Mouse (Mus musculus) forebrain, embryonic 14.5 days (tissue): Measurements from ENCODE around the gene Map1s. TPM values are rescaled to one million over a fixed set of nuclear protein-coding genes. Genes with fewer than 3 reads are reported as not detected.

Source experiments
- ATAC-seq: fragments of 200-750 bp; cut with Nextera tagmentation; 2 replicates; pipeline ENCODE4 v1.8.0; 2017; ENCODE audit warnings: mild to moderate bottlenecking, moderate library complexity
- DNase-seq: peaks from one replicate; pipeline ENCODE4 v3.0.0-alpha.2; 2015; ENCODE audit warnings: low spot score
- H3K27ac ChIP-seq: fragments of 300-500 bp; sonication (generic); 2 replicates; pipeline ENCODE4 v1.5.1; 2014; ENCODE audit warnings: low read depth, mild to moderate bottlenecking, control low read depth, low read length, moderate library complexity
- H3K27me3 ChIP-seq: fragments of 300-500 bp; sonication (generic); replicated peaks from 2 replicates; pipeline ENCODE4 v1.6.1; 2014; ENCODE audit warnings: low read length, control low read depth, mixed read lengths; ENCODE audit not compliant: control insufficient read depth, insufficient read depth
- H3K36me3 ChIP-seq: fragments of 300-500 bp; sonication (generic); 2 replicates; pipeline ENCODE4 v1.6.1; 2014; ENCODE audit warnings: low read length, control low read depth; ENCODE audit not compliant: control insufficient read depth, insufficient read depth
- H3K4me1 ChIP-seq: fragments of 300-500 bp; sonication (generic); 2 replicates; pipeline ENCODE4 v1.6.1; 2014; ENCODE audit warnings: antibody characterized with exemption, low read length, control low read depth; ENCODE audit not compliant: control insufficient read depth, insufficient read depth
- H3K4me2 ChIP-seq: fragments of 300-500 bp; sonication (generic); 2 replicates; pipeline ENCODE4 v1.6.1; 2014; ENCODE audit warnings: mild to moderate bottlenecking, control low read depth, low read length
- H3K4me3 ChIP-seq: fragments of 300-500 bp; sonication (generic); 2 replicates; pipeline ENCODE4 v1.5.1; 2014; ENCODE audit warnings: low read depth, low read length, control low read depth
- H3K9ac ChIP-seq: fragments of 300-500 bp; sonication (generic); 2 replicates; pipeline ENCODE4 v1.6.1; 2014; ENCODE audit warnings: mild to moderate bottlenecking, low read length, control low read depth, moderate library complexity
- H3K9me3 ChIP-seq: fragments of 300-500 bp; sonication (generic); replicated peaks from 2 replicates; pipeline ENCODE4 v1.6.1; 2016; ENCODE audit warnings: low read length, control low read depth, mixed read lengths; ENCODE audit not compliant: control insufficient read depth
- WGBS: fragments of 180-500 bp; shearing (Covaris S2); extraction: QIAGEN DNeasy Blood & Tissue Kit; methylation state at CpG from one replicate; pipeline ENCODE4 v1.1.7; 2014; 5-methylcytosine and 5-hydroxymethylcytosine counted together
- polyA plus RNA-seq: library from polyadenylated mRNA; unstranded; fragments of >200 nt; fragmentation: Nextera tagmentation; extraction: Ambion mirVana; gene quantifications from 2 replicates; pipeline ENCODE4 v1.2.1, GENCODE M21; 2014

Map1s gene
- polyA plus RNA-seq, 1 experiment from 2014 or later: 33.9 TPM

- Histone ChIP-seq H3K9me3 (no peaks in the 10 kb centered on the region), H3K36me3 (peaks cover 6% of the 10 kb centered on the region; the same call in 1 of the 2 replicates), H3K9ac (no peak overlapping the region), H3K4me2 (no peak overlapping the region), H3K4me3 (no peak overlapping the region), H3K4me1 (no peaks in the 10 kb centered on the region), H3K27ac (no peak overlapping the region), H3K27me3 (no peaks in the 10 kb centered on the region)
- 93% methylated on average over 4 of the region's 4 CpGs for WGBS
- DNase-seq (no peak), ATAC-seq (no peak)
Observed at GRCm38 (mm10) chr8:70933036-70933435, 27.3 kb downstream of the Map1s start.

GRCm38 (mm10) chr8:70934786-70935185 lies 29.1 kb downstream of the Map1s start:
- DNase-seq: no peak
- Histone ChIP-seq H3K36me3 (peaks cover 6% of the 10 kb centered on the region; the same call in 1 of the 2 replicates), H3K27me3 (no peaks in the 10 kb centered on the region), H3K4me2 (no peak overlapping the region), H3K9ac (no peak overlapping the region), H3K27ac (no peak overlapping the region), H3K4me3 (no peak overlapping the region), H3K4me1 (no peaks in the 10 kb centered on the region), H3K9me3 (no peaks in the 10 kb centered on the region)
- 70% methylated on average over 7 of the region's 7 CpGs for WGBS
- no peak for ATAC-seq

GRCm38 (mm10) chr8:70937200-70937599 lies 31.5 kb downstream of the Map1s start:
- Histone ChIP-seq H3K4me3 (no peak overlapping the region), H3K27ac (no peak overlapping the region), H3K4me1 (no peaks in the 10 kb centered on the region), H3K36me3 (peaks cover 3% of the 10 kb centered on the region; the same call in 1 of the 2 replicates), H3K9ac (no peak overlapping the region), H3K9me3 (no peaks in the 10 kb centered on the region), H3K27me3 (no peaks in the 10 kb centered on the region), H3K4me2 (no peak overlapping the region)
- 82% methylated on average over 6 of the region's 6 CpGs for WGBS
- no peak for DNase-seq
- no peak for ATAC-seq

- no peak for ATAC-seq
- DNase-seq: peak; percentile 6
- H3K36me3 ChIP-seq: no peaks in the 10 kb centered on the region
- no peaks in the 10 kb centered on the region for H3K27me3 ChIP-seq
- no peak overlapping the region for H3K27ac ChIP-seq
- H3K4me3 ChIP-seq: no peak overlapping the region
- no peaks in the 10 kb centered on the region for H3K9me3 ChIP-seq
- no peak overlapping the region for H3K4me2 ChIP-seq
- WGBS: 61% methylated on average over 2 of the region's 2 CpGs
- no peak overlapping the region for H3K9ac ChIP-seq
- no peaks in the 10 kb centered on the region for H3K4me1 ChIP-seq
Observed at GRCm38 (mm10) chr8:70941478-70941877, 35.7 kb downstream of the Map1s start.

- Histone ChIP-seq H3K27ac (no peak overlapping the region), H3K4me2 (no peak overlapping the region), H3K9me3 (no peaks in the 10 kb centered on the region), H3K4me3 (no peak overlapping the region), H3K36me3 (no peaks in the 10 kb centered on the region), H3K27me3 (no peaks in the 10 kb centered on the region), H3K4me1 (no peaks in the 10 kb centered on the region), H3K9ac (no peak overlapping the region)
- ATAC-seq (no peak), DNase-seq (no peak)
- 30% methylated on average over 1 of the region's 1 CpGs for WGBS
Observed at GRCm38 (mm10) chr8:70943187-70943586, 37.5 kb downstream of the Map1s start.

GRCm38 (mm10) chr8:70949847-70950246 lies 44.1 kb downstream of the Map1s start:
- H3K4me3 ChIP-seq: no peak overlapping the region
- DNase-seq (no peak), ATAC-seq (no peak)
- no peak overlapping the region for H3K4me2 ChIP-seq
- 72% methylated on average over 1 of the region's 1 CpGs for WGBS
- no peak overlapping the region for H3K9ac ChIP-seq
- no peaks in the 10 kb centered on the region for H3K36me3 ChIP-seq
- no peaks in the 10 kb centered on the region for H3K9me3 ChIP-seq
- H3K27ac ChIP-seq: no peak overlapping the region
- H3K27me3 ChIP-seq: no peaks in the 10 kb centered on the region
- no peaks in the 10 kb centered on the region for H3K4me1 ChIP-seq

- H3K27ac ChIP-seq: no peak overlapping the region
- WGBS: 85% methylated on average over 14 of the region's 14 CpGs
- H3K9ac ChIP-seq: no peak overlapping the region
- H3K27me3 ChIP-seq: no peaks in the 10 kb centered on the region
- ATAC-seq (no peak), DNase-seq (no peak)
- no peaks in the 10 kb centered on the region for H3K4me1 ChIP-seq
- no peaks in the 10 kb centered on the region for H3K36me3 ChIP-seq
- no peak overlapping the region for H3K4me3 ChIP-seq
- H3K4me2 ChIP-seq: no peak overlapping the region
- H3K9me3 ChIP-seq: no peaks in the 10 kb centered on the region
Observed at GRCm38 (mm10) chr8:70960703-70961472, 55.2 kb downstream of the Map1s start.

GRCm38 (mm10) chr8:70964159-70964558 lies 58.4 kb downstream of the Map1s start:
- DNase-seq (peak; percentile 13), ATAC-seq (no peak)
- Histone ChIP-seq H3K9me3 (no peaks in the 10 kb centered on the region), H3K9ac (no peak overlapping the region), H3K36me3 (no peaks in the 10 kb centered on the region), H3K4me1 (no peaks in the 10 kb centered on the region), H3K4me2 (no peak overlapping the region), H3K4me3 (no peak overlapping the region), H3K27ac (no peak overlapping the region), H3K27me3 (no peaks in the 10 kb centered on the region)
- 10% methylated on average over 3 of the region's 3 CpGs for WGBS

- Histone ChIP-seq H3K4me3 (no peak overlapping the region), H3K27ac (no peak overlapping the region), H3K4me1 (no peaks in the 10 kb centered on the region), H3K36me3 (no peaks in the 10 kb centered on the region), H3K9me3 (no peaks in the 10 kb centered on the region), H3K9ac (no peak overlapping the region), H3K27me3 (no peaks in the 10 kb centered on the region), H3K4me2 (no peak overlapping the region)
- no peak for ATAC-seq
- DNase-seq: no peak
Observed at GRCm38 (mm10) chr8:70964861-70965260, 59.1 kb downstream of the Map1s start.
